Mouse (Mus musculus) C2C12 (cell line): ENCODE results near the gene Rnf11. TPM values are rescaled to one million over a fixed set of nuclear protein-coding genes. Genes with fewer than 3 reads are reported as not detected.

Experiments
- H3K27me3 ChIP-seq: one replicate; pipeline ENCODE4 v1.6.1; 2011; ENCODE audit not compliant: control insufficient read depth, insufficient read depth, insufficient read length
- H3K36me3 ChIP-seq: one replicate; pipeline ENCODE4 v1.6.1; 2011; ENCODE audit not compliant: control insufficient read depth, insufficient read depth
- H3K4me3 ChIP-seq: one replicate; pipeline ENCODE4 v1.5.1; 2011; ENCODE audit warnings: mild to moderate bottlenecking, control low read depth; ENCODE audit not compliant: poor library complexity, insufficient read depth, severe bottlenecking
- H3K79me2 ChIP-seq: one replicate; pipeline ENCODE4 v1.6.1; 2011; ENCODE audit not compliant: control insufficient read depth, insufficient read depth
- H3K79me3 ChIP-seq: one replicate; pipeline ENCODE4 v1.6.1; 2011; ENCODE audit warnings: low read depth, control low read depth
- H3ac ChIP-seq: one replicate; pipeline ENCODE3; 2011; ENCODE audit warnings: low read depth; ENCODE audit not compliant: control insufficient read depth, insufficient read length
- CEBPB ChIP-seq: IDR thresholded peaks from one replicate; pipeline ENCODE4 v1.6.1; 2011; ENCODE audit warnings: low read depth, mild to moderate bottlenecking, control low read depth, moderate library complexity
- CTCF ChIP-seq: IDR thresholded peaks from one replicate; pipeline ENCODE4 v1.5.1; 2011; ENCODE audit not compliant: control insufficient read depth, insufficient read depth, insufficient read length
- FOSL1 ChIP-seq: IDR thresholded peaks from one replicate; pipeline ENCODE4 v1.8.0; 2011; ENCODE audit warnings: mild to moderate bottlenecking, low read length; ENCODE audit not compliant: poor library complexity, insufficient read depth, severe bottlenecking
- MAX ChIP-seq: IDR thresholded peaks from one replicate; pipeline ENCODE4 v1.6.1; 2011; ENCODE audit warnings: mild to moderate bottlenecking, control low read depth
- MYOD1 ChIP-seq: IDR thresholded peaks from one replicate; pipeline ENCODE4 v1.6.1; 2011; ENCODE audit warnings: low read depth; ENCODE audit not compliant: control insufficient read depth, insufficient read length
- MYOG ChIP-seq: IDR thresholded peaks from one replicate; pipeline ENCODE4 v1.6.1; 2011; ENCODE audit not compliant: control insufficient read depth, insufficient read length; ENCODE audit errors: extremely low read depth
- USF1 ChIP-seq: IDR thresholded peaks from one replicate; pipeline ENCODE4 v1.6.1; 2011; ENCODE audit warnings: low read depth, mild to moderate bottlenecking, control low read depth, moderate library complexity
- polyA plus RNA-seq: library from polyadenylated mRNA; unstranded; fragments of >200 nt; fragmentation: generic; extraction: Trizol; gene quantifications from one replicate; pipeline ENCODE4 v1.2.1, GENCODE M21; 2012; ENCODE audit warnings: missing spikeins

The Rnf11 gene
- polyA plus RNA-seq, 1 experiment, result 26.9 TPM

DNA sequence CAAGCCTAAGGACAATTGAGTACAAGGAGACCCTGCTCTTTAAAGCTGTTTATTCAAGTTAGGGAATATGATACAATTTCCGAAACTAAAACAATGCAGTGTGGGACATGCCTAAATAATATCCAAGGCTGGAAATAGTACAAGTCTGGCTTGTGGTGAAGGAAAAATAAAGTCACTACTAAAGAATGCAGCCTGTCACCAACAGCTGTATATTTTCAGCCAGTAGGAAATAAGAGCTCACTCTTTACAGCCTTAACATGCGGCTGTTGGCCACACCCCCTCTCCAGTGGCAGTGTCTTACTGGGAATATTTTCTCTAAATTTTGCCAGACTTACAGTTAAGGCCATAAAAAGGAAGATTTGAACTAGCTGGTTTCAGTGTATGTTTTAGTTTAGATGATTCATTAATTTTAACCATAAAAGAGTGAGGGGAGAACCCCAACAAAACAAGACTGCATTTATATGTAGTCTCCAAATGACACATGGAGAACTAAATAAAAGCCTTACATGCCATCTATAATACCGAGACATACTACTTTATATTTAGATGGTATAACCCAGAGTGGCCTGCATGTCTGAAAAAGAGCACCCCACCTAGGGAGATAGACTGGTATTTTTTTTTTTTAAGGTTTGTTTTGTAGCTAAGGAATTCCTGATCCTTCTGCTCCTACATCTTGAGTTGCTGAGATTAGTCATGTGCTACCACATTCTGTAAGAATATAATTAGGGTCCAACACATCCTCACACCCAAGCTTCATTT lies 23.9 kb downstream of the Rnf11 start:
- no peak overlapping the region for H3K4me3 ChIP-seq
- no peaks in the 10 kb centered on the region for H3K27me3 ChIP-seq
- peaks cover 88% of the 10 kb centered on the region for H3K79me2 ChIP-seq
- peaks cover 47% of the 10 kb centered on the region for H3K79me3 ChIP-seq
- no peak overlapping the region for H3ac ChIP-seq
- no peak for TF ChIP-seq FOSL1
- TF ChIP-seq CEBPB, result no peak
- no peak for TF ChIP-seq CTCF
- peak; percentile 19 for TF ChIP-seq MYOD1
- no peak for TF ChIP-seq MYOG
- TF ChIP-seq MAX, result peak; percentile 72
- TF ChIP-seq USF1, result no peak
- peaks cover 8% of the 10 kb centered on the region for H3K36me3 ChIP-seq

DNA sequence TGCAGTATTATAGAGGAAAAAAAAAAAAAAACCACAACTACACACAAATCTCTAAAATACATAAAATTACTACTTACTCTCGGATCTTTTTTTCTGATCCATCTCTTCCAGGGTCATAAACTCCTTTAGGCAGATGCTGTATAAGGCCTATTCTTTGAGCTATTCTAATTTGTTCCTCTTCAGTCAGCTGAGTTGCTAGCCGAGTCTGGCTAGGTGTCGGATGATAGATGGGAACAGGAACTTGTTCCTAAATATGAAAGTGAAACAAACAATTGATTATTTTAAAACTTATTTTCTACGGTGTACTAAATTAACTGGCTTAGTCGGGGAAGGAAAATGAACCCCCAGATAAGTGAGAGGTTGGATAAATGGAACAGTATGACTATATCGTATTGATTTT lies 27.7 kb downstream of the Rnf11 start:
- no peak overlapping the region for H3K4me3 ChIP-seq
- H3K79me3 ChIP-seq, result peaks cover 28% of the 10 kb centered on the region
- H3K27me3 ChIP-seq, result no peaks in the 10 kb centered on the region
- TF ChIP-seq MYOG, result no peak
- TF ChIP-seq FOSL1, result no peak
- H3K79me2 ChIP-seq, result peaks cover 51% of the 10 kb centered on the region
- no peak overlapping the region for H3ac ChIP-seq
- H3K36me3 ChIP-seq, result peaks cover 34% of the 10 kb centered on the region

DNA sequence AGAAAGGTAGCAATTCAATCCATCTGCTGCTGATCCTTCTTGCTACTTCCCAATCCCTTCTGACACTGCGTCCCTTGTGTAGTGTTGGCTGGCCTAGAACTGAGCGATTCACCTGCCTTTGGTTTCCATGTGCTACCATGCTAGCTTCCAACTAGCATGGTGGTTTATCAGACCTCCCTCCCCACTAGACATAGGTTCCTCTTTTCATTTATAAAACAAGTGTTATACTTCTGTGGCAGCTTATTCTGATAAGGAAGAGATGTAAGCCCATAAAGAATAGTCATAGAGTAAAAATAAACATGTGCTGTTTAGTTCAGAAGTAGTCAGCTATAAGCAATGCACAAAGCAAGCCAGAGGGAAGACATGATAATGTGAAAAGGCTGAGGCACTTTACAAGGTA lies 36.0 kb downstream of the Rnf11 start:
- H3K79me2 ChIP-seq, result peaks cover 4% of the 10 kb centered on the region
- H3K36me3 ChIP-seq, result peaks cover 28% of the 10 kb centered on the region
- H3ac ChIP-seq, result no peak overlapping the region
- no peaks in the 10 kb centered on the region for H3K27me3 ChIP-seq
- peaks cover 2% of the 10 kb centered on the region for H3K79me3 ChIP-seq
- no peak for TF ChIP-seq CTCF
- no peak for TF ChIP-seq MAX
- no peak for TF ChIP-seq CEBPB
- TF ChIP-seq MYOG, result no peak
- H3K4me3 ChIP-seq, result no peak overlapping the region

- Histone ChIP-seq H3K4me3 (no peak overlapping the region), H3K27me3 (no peaks in the 10 kb centered on the region), H3K79me3 (peaks cover 2% of the 10 kb centered on the region), H3ac (no peak overlapping the region), H3K36me3 (peaks cover 8% of the 10 kb centered on the region), H3K79me2 (peaks cover 4% of the 10 kb centered on the region)
- TF ChIP-seq MYOG (no peak), CEBPB (no peak), MYOD1 (no peak), CTCF (no peak), FOSL1 (no peak), MAX (no peak), USF1 (no peak)
Observed at GRCm38 (mm10) chr4:109445956-109446355, 38.6 kb downstream of the Rnf11 start.

GRCm38 (mm10) chr4:109445397-109445796 lies 39.1 kb downstream of the Rnf11 start:
- Histone ChIP-seq H3K4me3 (no peak overlapping the region), H3K79me2 (peaks cover 4% of the 10 kb centered on the region), H3K27me3 (no peaks in the 10 kb centered on the region), H3K36me3 (peaks cover 5% of the 10 kb centered on the region), H3ac (no peak overlapping the region), H3K79me3 (peaks cover 2% of the 10 kb centered on the region)
- no peak for TF ChIP-seq MAX
- no peak for TF ChIP-seq MYOD1

GRCm38 (mm10) chr4:109444951-109445350 lies 39.6 kb downstream of the Rnf11 start:
- Histone ChIP-seq H3K4me3 (no peak overlapping the region), H3K79me2 (peaks cover 4% of the 10 kb centered on the region), H3K36me3 (peaks cover 5% of the 10 kb centered on the region), H3ac (no peak overlapping the region), H3K79me3 (peaks cover 2% of the 10 kb centered on the region), H3K27me3 (no peaks in the 10 kb centered on the region)
- TF ChIP-seq CEBPB, result no peak
- TF ChIP-seq MAX, result no peak
- TF ChIP-seq USF1, result peak; percentile 14
- TF ChIP-seq MYOD1, result no peak
- TF ChIP-seq CTCF, result no peak
